Mouse (Mus musculus): ENCODE data around the gene Atp6ap1l. TPM values are rescaled to one million over a fixed set of nuclear protein-coding genes. Genes with fewer than 3 reads are reported as not detected.
"Not testable (repeated sequence)": the region's sequence is repeated elsewhere in the genome, so short reads cannot be mapped to it uniquely, and the experiment has no call there.

The Atp6ap1l gene
- polyA plus RNA-seq, 1 experiment: not detected

DNA sequence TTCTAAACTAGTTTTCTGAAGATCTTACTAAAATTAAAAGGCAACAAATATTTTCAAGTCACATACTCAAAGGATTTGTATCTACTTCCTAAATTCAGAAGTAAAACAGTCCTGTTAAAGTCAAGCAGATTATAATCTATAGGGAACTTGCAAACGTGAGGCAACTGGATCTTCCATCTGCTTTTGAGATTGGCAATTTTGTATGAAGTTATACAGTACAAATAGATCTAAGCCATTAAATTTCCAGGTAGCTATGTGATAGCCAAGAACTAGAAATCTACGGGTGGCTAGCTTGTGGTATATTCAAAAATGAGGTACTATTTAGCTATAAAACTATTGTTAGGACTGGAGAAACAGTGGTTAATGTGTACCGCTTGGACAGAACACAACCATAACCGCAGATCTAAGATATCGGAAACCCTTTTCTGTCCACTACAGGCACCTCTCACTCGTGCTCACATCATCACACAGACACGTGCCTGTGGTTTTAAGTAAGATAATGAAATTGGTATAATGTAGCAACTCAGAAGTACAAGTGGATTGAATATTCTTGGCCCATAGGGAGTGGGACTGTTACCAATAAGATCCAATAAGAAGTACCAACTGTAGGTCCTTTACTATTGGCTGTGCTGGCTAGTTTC lies 21.1 kb upstream of the Atp6ap1l start:
- no peak for TF ChIP-seq CTCF (IDR thresholded peaks at IDR 0.05; ENCODE audit: control insufficient read depth, insufficient read depth, low read length)
- no peak for TF ChIP-seq POLR2A (IDR thresholded peaks at IDR 0.05; ENCODE audit: borderline replicate concordance, control insufficient read depth, low read depth, low read length)
- no peak overlapping the region for H3K27ac ChIP-seq (ENCODE audit: control insufficient read depth, insufficient read depth, low read depth, low read length, poor library complexity)
- H3K4me1 ChIP-seq (ENCODE audit: control insufficient read depth, insufficient read depth, low read length): no peaks in the 10 kb centered on the region; the same call in 1 of the 2 replicates
- H3K4me3 ChIP-seq (replicated peaks; ENCODE audit: control insufficient read depth, low read depth, low read length): no peak overlapping the region
- WGBS: 55% methylated on average over 7 of the region's 7 CpGs

DNA sequence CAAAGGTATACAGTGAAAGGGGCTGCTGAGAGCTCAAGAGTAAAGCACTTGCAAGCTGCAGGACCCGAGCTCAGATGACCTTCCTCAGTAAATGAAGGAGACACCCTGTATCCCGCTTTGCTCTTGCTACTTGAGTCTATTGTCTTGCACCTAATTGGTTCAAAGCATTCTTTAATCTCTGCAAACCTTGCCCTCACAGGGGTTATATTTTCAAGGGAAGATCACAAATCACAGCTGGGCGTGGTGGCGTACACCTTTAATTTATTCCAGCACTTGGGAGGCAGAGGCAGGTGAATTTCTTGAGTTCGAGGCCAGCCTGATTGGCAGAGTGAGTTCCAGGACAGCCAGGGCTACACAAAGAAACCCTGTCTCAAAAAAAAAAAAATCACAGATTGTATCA lies 20.0 kb upstream of the Atp6ap1l start:
- 86% methylated on average over 5 of the region's 5 CpGs for WGBS
- H3K27ac ChIP-seq (ENCODE audit: control insufficient read depth, insufficient read depth, low read depth, low read length, poor library complexity): no peak overlapping the region
- H3K4me1 ChIP-seq (ENCODE audit: control insufficient read depth, insufficient read depth, low read length): no peaks in the 10 kb centered on the region; the same call in 1 of the 2 replicates
- TF ChIP-seq CTCF (IDR thresholded peaks at IDR 0.05; ENCODE audit: control insufficient read depth, insufficient read depth, low read length) (no peak), POLR2A (IDR thresholded peaks at IDR 0.05; ENCODE audit: borderline replicate concordance, control insufficient read depth, low read depth, low read length) (no peak)
- H3K4me3 ChIP-seq (replicated peaks; ENCODE audit: control insufficient read depth, low read depth, low read length): no peak overlapping the region

DNA sequence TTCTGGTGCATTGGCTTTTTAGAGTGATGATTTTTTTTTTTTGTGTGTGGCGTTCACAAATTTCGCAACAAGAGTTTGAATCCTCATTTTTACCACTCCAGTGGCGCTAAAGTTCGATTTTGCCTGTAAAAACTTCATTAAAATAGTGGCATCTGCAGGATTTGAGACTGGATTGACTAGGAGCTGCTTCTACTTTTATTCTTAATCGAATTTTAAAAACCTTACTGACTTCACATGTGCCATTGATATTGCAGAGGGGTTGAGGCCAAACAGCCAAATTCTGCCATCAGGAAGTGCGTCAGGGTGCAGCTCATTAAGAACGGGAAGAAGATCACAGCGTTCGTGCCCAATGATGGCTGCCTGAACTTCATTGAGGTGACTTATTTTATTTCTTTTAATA lies 18.9 kb upstream of the Atp6ap1l start:
- H3K27ac ChIP-seq (ENCODE audit: control insufficient read depth, insufficient read depth, low read depth, low read length, poor library complexity): no peak overlapping the region
- TF ChIP-seq POLR2A (IDR thresholded peaks at IDR 0.05; ENCODE audit: borderline replicate concordance, control insufficient read depth, low read depth, low read length) (no peak), CTCF (IDR thresholded peaks at IDR 0.05; ENCODE audit: control insufficient read depth, insufficient read depth, low read length) (no peak)
- no peaks in the 10 kb centered on the region; the same call in 1 of the 2 replicates for H3K4me1 ChIP-seq (ENCODE audit: control insufficient read depth, insufficient read depth, low read length)
- H3K4me3 ChIP-seq (replicated peaks; ENCODE audit: control insufficient read depth, low read depth, low read length): peak overlapping the region; percentile 36
- WGBS: 15% methylated on average over 9 of the region's 9 CpGs

DNA sequence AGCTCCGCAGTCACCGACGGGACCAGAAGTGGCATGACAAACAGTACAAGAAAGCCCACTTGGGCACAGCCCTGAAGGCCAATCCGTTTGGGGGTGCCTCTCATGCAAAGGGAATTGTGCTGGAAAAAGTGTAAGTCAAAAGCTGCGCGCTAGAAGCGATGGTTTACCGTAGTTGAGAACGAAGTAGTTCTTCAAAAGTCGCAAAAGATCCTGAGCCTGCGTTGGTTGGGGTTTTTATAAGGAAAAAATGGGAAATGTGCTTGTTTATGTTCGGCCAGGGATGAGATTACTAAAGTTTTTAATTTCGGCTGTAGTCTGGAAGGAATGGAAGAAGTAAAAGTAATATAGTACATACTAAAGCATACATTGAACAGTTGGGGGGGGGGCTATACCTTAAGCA lies 18.5 kb upstream of the Atp6ap1l start:
- Histone ChIP-seq H3K27ac (ENCODE audit: control insufficient read depth, insufficient read depth, low read depth, low read length, poor library complexity) (peak overlapping the region; percentile 90), H3K4me3 (replicated peaks; ENCODE audit: control insufficient read depth, low read depth, low read length) (peak overlapping the region; percentile 99)
- H3K4me1 ChIP-seq (ENCODE audit: control insufficient read depth, insufficient read depth, low read length): not testable (repeated sequence)
- 1% methylated on average over 13 of the region's 13 CpGs for WGBS

DNA sequence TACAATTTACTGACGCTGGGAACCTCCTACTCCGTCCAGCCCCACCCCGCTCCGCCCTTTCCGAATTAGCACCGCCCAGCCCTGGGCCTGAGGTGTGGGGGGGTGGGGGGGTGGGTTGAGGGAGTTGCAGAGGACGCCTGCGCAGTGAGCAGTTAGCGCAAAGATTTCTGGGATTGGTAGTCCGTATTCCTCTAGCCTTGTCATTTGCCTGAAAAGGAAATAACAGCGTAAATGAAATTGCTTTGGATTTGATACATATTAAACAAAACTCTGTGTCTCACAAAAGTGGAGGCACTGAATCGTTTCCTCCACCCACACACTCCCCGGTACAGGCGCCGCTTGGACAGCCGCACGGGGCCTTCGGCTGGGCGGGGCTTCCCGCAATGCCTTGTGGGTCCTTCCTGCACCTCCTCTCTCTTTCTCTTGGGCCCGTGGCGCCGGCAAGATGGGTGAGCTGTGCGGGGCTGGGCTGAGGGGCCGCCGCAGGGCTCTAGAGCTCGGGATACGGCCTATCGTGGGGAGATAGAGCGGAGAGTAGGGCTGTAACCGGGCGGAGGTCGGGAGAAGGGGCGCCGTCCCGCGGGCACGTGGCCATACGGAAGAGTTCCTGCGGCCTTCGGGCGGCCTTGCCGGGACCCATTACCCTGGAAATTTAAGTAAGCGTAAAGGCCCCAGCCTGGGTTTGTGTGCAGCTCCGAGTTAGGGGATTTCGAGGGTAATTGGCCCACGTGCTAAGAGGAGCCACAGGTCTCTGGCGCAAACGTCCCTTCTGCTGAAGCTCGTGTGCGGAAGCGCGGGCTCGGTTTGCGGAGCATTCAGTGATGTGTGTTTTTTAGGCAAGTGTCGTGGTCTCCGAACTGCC lies 17.8 kb upstream of the Atp6ap1l start, which contains the start of gene Rps23:
TSS of gene Rps23 (plus strand) at position 208 of the 862 bp plus-strand sequence.
- peak within 1 kb of the TSS; percentile 90 for H3K27ac ChIP-seq (ENCODE audit: control insufficient read depth, insufficient read depth, low read depth, low read length, poor library complexity)
- WGBS: under 1% methylated on average over 57 of the region's 57 CpGs
- peak; percentile 84; the same call in 1 of the 2 replicates for TF ChIP-seq POLR2A (IDR thresholded peaks at IDR 0.05; ENCODE audit: borderline replicate concordance, control insufficient read depth, low read depth, low read length)
- no peak for TF ChIP-seq CTCF (IDR thresholded peaks at IDR 0.05; ENCODE audit: control insufficient read depth, insufficient read depth, low read length)
- H3K4me1 ChIP-seq (ENCODE audit: control insufficient read depth, insufficient read depth, low read length): no peaks in the 10 kb centered on the region; the same call in 1 of the 2 replicates
- H3K4me3 ChIP-seq (replicated peaks; ENCODE audit: control insufficient read depth, low read depth, low read length): peak within 1 kb of the TSS; percentile 99

DNA sequence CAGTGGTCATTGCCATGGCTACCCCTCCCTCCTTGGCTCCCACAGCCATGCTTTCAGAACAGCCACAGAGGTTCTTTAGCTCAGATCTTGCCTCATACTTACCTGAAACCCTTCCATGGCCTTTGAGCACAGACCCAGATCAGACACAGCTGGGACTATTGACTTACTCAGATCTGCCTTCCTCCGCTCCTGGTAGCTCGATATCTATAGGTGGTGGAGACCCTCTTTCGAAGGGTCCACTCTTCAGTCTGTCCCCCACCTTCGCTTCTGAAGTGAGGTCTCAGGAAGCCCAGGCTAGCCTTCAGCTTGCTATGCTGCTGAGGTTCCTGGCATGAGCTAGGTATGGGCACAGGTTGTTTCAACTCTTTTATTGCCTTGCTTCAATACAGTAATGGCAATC lies 9.6 kb upstream of the Atp6ap1l start:
- 89% methylated on average over 4 of the region's 4 CpGs for WGBS
- Histone ChIP-seq H3K4me3 (replicated peaks; ENCODE audit: control insufficient read depth, low read depth, low read length) (no peak overlapping the region), H3K4me1 (ENCODE audit: control insufficient read depth, insufficient read depth, low read length) (no peaks in the 10 kb centered on the region), H3K27ac (ENCODE audit: control insufficient read depth, insufficient read depth, low read depth, low read length, poor library complexity) (no peak overlapping the region)
- no peak for TF ChIP-seq CTCF (IDR thresholded peaks at IDR 0.05; ENCODE audit: control insufficient read depth, insufficient read depth, low read length)
- no peak for TF ChIP-seq POLR2A (IDR thresholded peaks at IDR 0.05; ENCODE audit: borderline replicate concordance, control insufficient read depth, low read depth, low read length)

DNA sequence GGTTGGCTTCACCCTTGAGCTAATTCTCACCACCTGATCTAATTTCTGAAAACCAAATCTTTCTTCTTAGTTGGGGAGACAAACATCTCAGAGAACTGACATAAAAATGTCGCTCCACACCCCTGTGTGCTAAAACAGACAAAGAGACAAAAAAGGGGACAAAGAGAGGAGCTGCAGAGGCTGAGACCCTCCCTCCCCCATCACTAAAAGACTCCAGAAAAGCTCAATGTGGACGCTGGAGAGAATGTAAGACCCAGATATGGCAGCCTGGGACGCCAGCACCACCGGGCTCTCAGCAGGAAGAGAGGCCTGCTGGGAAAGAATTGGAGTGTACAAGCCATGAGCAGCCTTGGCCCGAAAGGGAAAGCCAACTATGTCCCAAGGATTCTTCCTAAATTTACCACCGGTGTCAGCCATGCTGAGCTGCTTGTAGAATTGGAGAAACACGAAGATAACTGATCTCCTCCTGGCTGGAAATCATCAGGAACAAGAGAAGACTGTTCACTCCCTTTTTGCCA lies 8.6 kb upstream of the Atp6ap1l start:
- no peak for TF ChIP-seq CTCF (IDR thresholded peaks at IDR 0.05; ENCODE audit: control insufficient read depth, insufficient read depth, low read length)
- no peak for TF ChIP-seq POLR2A (IDR thresholded peaks at IDR 0.05; ENCODE audit: borderline replicate concordance, control insufficient read depth, low read depth, low read length)
- 71% methylated on average over 7 of the region's 7 CpGs for WGBS
- no peak overlapping the region for H3K27ac ChIP-seq (ENCODE audit: control insufficient read depth, insufficient read depth, low read depth, low read length, poor library complexity)
- H3K4me1 ChIP-seq (ENCODE audit: control insufficient read depth, insufficient read depth, low read length): no peaks in the 10 kb centered on the region
- H3K4me3 ChIP-seq (replicated peaks; ENCODE audit: control insufficient read depth, low read depth, low read length): no peak overlapping the region

Measured in bone marrow, adult 2 months (tissue).